Mouse (Mus musculus) 416B (cell line): ENCODE data around the gene Ctsc.
"Not testable (repeated sequence)": the region's sequence is repeated elsewhere in the genome, so short reads cannot be mapped to it uniquely, and the experiment has no call there.

ENCODE experiments used
- DNase-seq: peaks from one replicate; pipeline ENCODE4 v3.0.0; 2011; ENCODE audit warnings: low read depth

Ctsc gene

GRCm38 (mm10) chr7:88277858-88278627, at the start of gene Ctsc:
TSS of gene Ctsc (plus strand) at chr7:88278085.
- DNase-seq = peak; percentile 97

- no peak for DNase-seq
Observed at GRCm38 (mm10) chr7:88229051-88229450, 48.8 kb upstream of the Ctsc start.

GRCm38 (mm10) chr7:88230121-88230520, 47.8 kb upstream of the Ctsc start:
- DNase-seq = no peak

DNA sequence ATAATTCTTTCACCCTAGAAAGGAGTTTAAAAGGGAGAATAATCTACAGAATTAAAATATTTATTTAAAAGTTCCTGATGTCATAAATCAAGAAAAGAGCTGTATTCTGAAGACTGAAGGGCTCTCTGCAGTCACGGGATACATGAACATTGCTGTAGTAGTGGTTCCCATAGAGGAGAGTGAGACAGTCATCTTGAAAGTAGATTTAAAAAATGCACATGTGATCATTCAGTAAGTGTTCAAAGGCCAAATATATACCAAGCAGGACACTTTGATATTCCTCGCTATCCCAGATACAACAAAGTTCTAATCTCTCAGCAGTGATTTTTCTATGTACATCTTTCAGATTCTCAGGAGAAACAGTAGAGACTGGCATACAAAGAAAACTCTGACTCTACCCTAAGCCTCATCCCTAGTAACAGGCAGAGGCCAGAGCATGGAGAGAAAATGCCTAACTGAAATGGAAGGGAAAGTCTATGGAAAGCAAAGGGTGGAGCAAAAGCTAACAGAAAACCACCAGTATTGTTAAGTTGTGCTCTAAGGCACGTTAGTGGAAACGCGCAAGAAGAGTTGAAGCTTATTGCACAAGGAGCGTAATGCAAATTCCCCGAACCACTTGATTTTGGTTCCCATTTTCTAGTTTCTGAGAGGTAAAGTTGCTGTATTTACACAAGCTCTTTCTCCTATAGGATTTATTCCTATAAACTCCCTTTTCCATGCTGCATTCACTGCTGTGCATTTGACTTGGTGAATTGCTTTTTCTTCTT, 46.9 kb upstream of the Ctsc start:
- DNase-seq = no peak

DNA sequence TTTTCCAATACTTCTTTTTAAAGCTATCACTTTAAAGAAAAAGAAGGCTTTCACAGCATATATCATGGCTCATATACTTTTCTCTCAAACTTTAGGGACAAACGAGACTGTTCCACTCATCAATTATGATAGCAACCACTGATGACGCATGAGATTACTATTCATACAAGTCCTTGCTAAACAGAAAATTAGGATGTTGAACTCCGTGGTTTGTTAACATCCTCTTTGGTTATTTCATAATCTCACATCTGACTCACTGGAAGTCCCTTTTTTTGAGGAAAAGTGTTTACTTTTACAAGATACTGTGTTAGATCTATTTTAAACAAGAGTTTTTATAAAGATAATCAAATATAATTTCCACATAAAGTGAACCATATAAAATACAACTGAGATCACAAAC, 34.8 kb upstream of the Ctsc start:
- DNase-seq = peak; percentile 77

GRCm38 (mm10) chr7:88244462-88244861, 33.4 kb upstream of the Ctsc start:
- peak; percentile 29 for DNase-seq

DNA sequence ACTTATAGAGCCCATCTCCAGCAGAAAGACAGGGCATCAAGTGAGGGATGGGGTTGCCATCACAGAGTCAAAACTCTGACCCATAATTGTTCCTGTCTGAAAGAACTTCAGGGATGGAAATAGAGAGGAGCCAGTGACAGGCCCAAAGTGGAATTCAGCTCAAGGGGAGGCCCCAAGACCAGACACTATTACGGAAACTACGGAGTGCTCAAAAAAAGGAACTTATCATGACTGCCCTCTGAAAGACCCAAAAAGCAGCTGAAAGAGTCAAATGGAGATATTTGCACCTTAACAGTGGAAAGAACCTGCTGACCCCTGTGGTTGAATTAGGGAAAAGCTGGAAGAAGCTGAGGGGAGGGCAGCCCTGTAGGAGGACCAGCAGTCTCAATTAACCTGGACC, 27.5 kb upstream of the Ctsc start:
- not testable (repeated sequence) for DNase-seq

GRCm38 (mm10) chr7:88251535-88251934, 26.4 kb upstream of the Ctsc start:
- no peak for DNase-seq

GRCm38 (mm10) chr7:88252129-88252528, 25.8 kb upstream of the Ctsc start:
- DNase-seq = no peak

GRCm38 (mm10) chr7:88254884-88255283, 23.0 kb upstream of the Ctsc start:
- DNase-seq = no peak

GRCm38 (mm10) chr7:88259155-88259925, 18.5 kb upstream of the Ctsc start:
- DNase-seq = peak; percentile 24

DNA sequence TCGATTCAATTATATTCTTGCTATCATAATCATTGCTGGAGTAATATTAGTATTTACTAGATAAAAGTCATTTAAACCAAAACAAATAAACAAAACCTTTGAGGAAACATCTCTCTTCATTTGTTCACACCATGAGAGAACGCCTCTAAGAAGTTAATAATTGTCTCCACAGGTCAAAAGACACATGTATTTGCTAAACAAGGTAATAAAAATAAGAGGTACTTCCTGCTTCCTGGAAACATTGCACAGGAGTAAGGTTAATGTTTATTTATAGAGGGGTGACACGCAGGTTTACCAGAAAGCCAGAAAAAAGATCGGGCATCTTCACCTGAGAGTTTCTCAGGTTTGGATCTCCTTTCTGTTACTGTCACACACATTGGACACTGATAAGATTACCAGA, 16.1 kb upstream of the Ctsc start:
- DNase-seq = no peak

DNA sequence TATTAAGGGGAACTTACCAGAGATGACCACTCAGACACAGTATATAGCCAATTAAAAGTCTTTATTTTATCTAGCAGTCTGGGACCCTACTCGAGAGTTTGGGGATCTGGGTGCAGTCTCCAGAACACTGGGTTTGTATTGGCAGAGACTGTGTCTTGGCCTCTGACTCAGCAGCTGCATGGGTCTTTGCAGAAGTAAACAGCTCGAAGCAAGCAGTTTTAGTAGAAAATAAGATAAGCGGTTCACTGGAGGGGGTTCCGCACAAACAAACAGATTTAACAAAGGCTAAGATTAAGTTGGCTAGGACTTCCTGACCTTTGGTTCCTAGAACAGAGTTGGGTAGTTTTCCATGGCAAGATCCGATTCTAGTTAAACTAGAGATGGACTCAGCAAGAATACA, 13.0 kb upstream of the Ctsc start:
- no peak for DNase-seq

- no peak for DNase-seq
Observed at GRCm38 (mm10) chr7:88269913-88270312, 8.0 kb upstream of the Ctsc start.

DNA sequence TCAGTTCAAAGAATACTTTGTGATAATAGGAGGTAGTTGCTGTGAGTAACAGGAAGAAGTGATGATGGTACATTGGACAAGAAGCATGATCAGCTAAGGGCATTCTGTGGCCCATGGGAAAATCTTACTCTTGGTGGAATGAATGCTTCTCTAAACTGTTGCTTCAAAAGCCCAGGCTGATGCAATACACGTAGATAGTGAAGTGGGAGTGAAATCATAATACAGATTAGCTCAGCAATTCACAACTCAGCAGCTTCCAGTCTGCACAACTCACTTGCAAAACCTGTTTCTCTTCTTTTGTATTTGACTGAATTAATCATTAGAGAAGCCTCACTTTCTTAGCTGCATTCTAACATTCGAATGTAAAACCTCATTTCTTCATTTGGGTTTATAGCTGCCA, 6.4 kb upstream of the Ctsc start:
- peak; percentile 42 for DNase-seq

GRCm38 (mm10) chr7:88276914-88277765, 745 bp upstream of the Ctsc start:
- DNase-seq = peak; percentile 78

DNA sequence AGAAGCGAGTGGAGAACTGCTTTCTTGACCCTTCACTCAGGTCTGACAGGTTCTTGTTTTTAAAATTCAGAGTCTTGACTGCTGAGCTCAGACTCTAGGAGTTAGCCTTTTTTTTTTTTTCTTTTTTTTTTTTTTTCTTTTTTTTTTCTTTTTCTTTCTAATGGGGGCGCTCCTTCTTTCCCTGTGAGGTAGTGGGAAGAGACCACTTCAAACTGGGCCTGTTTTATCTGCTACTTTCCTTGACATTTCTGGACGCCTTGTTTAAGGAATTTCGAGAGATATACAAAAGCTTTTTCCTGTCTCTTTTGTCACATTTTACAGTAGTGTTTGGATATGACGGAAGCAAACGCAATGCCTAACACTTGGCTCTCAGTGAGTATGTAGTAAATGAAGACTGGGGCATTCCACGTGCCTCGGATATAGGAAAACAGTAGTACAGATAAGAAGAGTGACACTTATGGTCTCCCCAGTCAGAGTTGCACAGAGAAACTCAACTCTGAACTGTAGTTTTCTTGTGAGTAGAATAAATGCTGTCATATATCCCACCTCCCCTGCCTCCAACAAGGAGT, 827 bp downstream of the Ctsc start:
- peak; percentile 53 for DNase-seq

DNA sequence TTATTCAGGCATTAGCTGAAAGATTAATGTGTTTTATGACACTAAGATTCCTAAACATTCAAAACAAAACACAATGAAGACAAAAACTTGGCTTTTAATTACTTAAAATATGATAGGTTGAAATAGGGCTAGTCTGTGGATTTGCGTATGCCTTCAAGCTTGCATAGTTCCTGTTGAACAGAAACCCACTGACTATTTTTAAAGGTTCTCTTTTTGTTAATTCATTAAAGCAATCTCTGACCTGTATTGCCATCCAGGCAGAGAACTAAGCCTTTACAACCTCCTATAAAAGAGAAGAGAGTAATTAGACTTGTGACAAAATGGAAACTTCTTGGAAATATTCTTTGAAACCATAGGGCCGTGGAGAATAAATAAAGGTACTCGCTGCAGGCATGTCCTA, 7.4 kb downstream of the Ctsc start:
- no peak for DNase-seq

GRCm38 (mm10) chr7:88291036-88291435, 13.2 kb downstream of the Ctsc start:
- DNase-seq = no peak

- no peak for DNase-seq
Observed at GRCm38 (mm10) chr7:88292044-88292443, 14.2 kb downstream of the Ctsc start.

DNA sequence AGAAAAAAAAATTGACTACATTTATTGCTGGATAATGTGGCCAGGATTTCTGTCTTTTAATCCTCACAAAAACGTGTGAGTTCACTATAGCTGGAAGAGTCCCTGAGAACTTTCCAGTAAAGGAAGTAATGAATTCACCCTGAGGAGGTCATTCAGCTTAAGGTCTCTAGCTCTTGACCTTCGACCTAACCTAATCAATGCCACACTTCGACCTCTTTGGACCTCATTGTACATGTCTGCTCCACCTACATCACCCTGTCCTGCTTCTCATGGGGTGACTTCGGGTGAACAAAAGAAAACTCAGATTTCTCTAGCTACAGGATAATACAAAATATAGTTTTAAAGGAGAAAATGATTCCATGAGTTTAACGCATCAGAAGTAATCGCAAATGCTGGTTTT, 16.0 kb downstream of the Ctsc start:
- DNase-seq = no peak
